Mouse (Mus musculus): ENCODE measurements around the gene Cwf19l1.
A peak's percentile ranks its signal among the peaks of the same experiment; 100 is the strongest.

The Cwf19l1 gene

DNA sequence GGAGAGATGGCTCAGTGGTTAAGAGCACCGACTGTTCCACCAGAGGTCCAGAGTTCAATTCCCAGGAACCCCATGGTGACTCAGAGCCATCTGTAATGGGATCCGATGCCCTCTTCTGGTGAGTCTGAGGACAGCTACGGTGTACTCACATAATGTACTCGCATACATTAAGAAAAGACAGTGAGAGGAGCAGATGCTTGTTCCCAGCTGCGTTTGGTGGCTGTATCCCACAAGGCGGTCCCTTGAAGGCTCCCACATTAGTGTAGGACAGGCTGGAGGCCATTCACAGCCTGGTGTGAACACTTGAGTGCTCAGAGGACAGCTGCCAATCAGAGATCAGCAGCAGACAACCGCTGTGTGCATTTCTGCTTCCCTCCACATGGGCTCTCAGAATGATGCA, 24.0 kb downstream of the Cwf19l1 start:
- peak; percentile 28 for DNase-seq (ENCODE audit: low spot score)

DNA sequence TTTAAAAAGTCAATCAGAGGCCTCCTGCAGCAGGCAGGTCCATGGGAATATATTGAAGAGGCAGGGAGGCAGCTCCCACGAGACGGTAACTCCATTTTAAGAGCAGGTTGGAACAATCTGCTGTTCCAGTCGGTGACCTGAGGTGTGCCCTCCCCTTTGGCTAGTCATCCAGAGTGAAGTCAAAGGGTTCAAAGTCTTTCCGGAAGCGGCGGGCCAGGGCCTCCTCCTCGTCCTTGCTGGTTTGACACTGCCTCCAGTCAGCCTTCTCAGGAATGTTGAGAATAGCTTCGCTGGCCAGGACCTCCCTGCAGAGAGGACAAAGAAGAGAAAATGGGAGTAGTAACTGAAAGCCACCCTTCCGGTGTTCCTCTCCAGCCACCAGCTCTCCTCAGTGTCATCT, 25.3 kb downstream of the Cwf19l1 start:
- DNase-seq (ENCODE audit: low spot score) = no peak

DNA sequence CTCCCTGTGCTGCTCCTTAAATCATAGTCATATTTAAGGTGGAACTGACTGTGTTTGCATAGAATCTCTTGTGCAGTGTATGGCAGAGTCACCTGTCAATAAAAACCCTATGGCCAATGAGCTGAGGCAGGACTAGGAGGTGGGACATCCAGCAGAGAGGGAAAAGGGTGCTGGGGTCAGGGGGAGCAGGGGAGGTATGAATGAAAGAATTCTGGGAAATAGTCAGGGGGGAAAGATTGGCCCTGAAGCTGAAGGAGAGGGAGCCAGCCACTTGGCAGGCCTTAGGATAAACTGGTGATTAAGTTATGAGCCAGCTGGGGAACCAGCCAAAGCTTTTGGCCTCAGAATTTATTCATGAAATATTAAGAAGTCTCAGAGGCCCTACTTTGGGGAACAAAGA, 26.7 kb downstream of the Cwf19l1 start:
- DNase-seq (ENCODE audit: low spot score) = peak; percentile 95

DNA sequence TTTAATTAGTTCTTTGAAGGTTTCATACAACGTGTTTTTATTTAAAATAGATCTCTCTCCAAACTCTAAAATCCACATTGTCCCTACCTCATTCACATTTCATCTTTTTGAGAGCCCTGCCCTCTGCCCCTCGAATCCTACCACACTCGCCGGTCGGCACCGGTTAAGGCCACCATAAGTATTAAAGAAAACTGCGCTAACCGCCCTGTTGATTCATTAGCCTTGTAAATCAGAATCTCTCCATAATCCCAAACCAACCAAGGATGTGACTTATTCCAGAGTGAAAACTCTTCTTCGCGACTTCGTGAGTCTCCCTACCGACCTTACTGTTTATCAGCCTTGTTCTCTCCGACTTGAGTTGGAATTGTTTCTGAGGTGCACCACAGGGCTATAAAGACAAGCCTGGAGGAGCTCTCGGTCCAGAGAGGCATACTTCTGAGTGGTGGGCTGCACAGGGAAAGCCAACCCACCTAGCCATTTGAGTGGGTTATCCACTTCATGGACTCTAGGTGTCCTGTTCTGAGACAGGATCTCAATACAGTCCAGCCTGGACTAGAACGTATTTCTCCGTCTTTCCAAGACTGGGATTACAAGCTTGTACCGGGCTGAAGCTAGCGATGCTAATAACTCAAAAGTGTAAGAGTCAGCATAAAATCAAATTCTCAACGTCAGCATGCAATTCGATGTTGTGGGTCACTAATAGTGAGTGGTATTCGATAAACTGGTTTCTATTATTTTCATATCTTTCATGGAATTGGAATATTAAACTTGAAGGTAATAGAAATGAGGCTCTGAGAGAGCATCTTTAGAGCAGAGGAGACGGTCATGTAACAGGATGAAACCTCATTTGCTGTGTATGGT, 27.8 kb downstream of the Cwf19l1 start:
- DNase-seq (ENCODE audit: low spot score) = no peak

DNA sequence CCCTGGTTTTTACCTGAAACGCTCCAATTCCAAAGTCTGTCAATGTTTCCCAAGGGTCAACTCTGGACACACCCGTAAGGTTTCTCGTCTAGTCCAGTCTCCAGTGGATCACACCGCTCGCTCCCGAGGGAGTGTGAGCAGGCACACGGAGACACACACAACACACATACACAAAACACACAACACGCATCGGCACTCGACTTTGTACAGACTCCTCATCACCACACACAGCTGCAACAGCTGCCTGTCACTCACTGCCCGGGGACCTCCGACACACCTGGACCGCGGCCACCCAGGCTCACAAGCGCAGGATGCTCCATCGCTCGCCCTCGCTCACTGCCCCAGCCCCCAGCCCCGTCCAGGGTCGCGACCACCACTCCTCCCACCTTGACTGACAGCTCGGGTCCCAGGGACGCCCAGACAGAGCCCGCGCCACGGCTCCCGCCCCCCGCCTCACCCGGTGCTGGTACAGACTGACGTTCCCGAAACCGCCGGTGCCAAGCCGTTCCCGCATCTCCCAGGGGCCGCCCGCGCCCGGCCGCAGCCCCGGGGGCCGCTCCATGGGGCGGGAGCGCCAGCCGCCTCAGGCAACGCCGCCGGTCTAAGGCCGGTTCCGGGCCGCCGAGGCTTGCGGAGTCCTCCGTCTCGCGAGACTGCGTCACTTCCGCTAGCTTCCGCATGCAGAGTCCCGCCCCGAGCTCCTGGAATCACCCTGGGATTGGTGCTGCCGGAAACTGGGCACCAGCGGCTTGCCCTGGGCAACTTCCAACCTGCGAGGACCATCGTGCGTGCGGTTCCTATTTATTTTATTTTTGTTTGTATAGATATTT, 28.6 kb downstream of the Cwf19l1 start, which contains the start of gene Chuk:
TSS of gene Chuk (minus strand) at position 650 of the 830 bp plus-strand sequence.
- peak; percentile 98 for DNase-seq (ENCODE audit: low spot score)

DNA sequence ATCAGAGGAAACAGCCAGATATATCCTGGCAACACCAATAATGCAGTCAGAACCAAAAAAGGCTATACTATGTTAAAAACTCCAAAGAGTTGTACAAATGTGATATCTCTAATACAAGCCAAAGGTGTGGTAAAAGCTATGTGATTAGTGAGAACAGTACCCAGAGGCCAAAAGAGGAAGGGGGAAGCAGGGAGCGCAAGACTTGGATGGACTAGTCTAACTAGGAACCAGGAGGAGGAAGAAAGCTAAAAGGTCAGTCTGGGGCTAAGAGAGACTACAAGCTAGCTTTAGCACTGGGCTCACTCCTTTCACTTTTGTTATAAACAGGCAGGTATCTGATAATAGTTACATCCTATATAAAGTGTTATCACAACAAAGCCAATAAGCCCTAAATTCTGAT, 31.3 kb downstream of the Cwf19l1 start:
- DNase-seq (ENCODE audit: low spot score) = no peak

DNA sequence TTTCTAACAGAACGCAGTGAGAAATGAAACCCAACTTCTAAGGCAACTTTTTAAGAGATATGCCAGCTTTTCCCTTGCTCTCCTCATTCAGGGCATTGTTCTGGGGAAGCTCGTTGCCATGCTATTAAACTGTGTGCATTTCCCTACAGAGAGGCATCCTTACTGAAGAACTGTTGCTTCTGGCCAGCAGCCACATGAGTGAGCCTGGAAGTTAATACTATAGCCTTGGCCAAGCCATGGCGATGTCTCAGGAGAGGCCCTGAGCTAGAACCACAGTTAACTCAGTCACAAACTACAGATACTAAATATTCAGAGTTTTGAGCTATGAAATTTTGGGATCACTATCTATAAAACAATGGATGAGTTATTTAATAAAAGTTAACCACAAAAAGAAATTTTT, 32.7 kb downstream of the Cwf19l1 start:
- DNase-seq (ENCODE audit: low spot score) = no peak

DNA sequence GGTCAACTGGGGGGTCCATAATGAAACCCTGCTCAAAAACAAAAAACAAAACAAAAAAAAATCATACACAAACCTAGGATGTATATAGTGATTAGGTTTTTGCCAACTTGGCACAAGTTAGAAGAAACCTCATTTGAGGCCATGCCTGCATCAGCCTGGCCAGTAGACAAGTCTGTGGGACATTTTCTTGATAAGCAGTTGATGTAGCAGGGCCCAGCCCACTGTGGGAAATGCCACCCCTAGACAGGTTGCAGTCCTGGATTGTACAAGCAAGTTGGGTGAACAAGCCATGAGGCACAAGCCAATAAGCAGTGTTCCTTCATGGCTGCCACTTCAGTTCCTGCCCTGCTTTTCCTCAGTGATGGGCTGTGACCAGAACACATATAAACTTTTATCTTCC, 34.8 kb downstream of the Cwf19l1 start:
- DNase-seq (ENCODE audit: low spot score) = no peak

DNA sequence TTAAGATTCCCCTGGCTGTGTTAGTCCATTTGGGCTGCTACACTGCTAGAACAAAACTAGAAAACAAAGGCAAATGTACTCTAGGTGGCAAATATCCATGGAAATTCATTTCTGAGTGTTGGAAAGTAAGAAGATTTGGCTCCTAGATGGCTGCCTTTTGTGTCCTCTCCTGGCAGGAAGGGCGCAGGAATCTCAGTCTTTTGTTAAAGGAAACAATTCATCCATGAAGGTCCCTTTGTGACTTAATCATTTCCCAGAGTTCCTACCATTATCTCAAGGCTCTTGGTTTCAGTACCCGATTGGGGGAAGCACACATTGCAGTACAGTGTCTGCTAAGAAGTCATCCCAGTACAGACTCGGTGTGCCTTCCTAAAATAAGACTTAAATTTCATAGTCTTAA, 49.4 kb downstream of the Cwf19l1 start:
- no peak for DNase-seq (ENCODE audit: low spot score)

DNA sequence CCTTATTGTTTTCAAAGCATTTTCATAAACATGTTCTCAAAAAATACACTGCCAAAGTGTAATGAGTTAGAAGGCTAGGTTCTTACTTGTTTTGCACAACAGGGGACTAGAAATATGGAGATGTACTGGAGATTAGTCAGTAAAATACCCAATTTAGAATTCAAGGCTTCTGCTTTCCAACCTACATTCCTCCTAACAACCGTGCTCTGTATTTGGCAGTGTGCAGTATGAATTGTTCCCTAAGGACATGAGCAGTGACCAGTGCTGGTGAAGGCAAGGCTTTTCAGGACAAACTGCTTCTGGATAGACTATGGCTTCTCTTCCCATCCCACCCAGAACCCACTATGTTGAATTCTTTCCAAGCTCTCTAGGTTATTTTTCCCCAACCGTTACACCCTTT, 54.8 kb downstream of the Cwf19l1 start:
- DNase-seq (ENCODE audit: low spot score) = no peak

DNA sequence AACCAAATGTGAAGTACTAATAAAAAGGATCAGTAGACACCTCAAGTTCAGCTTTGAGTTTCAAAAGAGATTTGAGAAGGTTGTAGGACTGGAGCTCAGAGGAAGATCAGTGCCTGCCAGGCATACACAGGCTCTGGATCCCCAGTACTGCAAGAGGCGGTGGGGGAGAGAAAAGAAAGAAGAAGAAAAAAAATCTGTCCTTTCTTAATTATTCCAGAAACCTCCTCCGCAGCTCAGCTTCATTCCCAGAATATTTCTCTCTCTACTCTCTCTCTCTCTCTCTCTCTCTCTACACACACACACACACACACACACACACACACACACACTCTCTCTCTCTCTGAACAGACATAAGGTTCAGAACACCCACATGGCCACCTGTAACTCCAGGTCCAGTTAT, 55.7 kb downstream of the Cwf19l1 start:
- DNase-seq (ENCODE audit: low spot score) = no peak

DNA sequence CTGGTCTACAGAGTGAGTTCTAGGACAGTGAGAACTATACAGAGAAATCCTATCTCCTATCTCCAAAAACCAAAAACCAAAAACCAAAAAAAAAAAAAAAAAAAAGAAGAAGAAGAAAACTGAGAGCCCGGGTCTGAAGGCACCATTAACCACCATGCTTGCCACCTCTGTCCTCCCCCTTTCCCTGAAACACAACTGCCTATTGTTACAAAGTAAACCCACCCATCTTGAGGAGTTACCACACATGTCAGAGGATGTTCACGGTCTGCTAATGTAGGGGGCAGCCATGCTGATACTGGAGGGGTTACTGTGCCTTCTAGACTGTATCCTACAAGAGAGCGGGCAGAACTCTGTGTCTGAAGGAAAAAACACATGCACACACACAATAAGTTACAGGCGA, 58.7 kb downstream of the Cwf19l1 start:
- no peak for DNase-seq (ENCODE audit: low spot score)

DNA sequence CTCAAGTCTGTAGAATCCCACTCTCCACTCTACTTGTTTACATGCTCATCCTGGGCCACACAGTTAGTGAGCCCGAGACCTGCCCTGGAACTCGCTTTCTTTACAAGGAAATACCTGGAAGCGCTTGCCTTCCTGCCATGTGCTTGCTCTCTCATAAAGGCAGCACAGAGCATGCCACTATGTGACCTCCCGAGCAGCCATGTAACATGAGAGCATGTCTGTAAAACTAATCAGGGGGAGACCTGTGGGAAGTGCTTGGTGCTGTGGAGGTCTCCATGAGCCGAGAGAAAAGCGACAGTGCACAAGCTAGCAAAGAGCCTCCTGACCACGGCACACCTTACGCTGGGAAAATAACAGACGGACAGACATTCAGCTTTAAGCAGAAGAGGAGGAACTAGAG, 59.2 kb downstream of the Cwf19l1 start:
- no peak for DNase-seq (ENCODE audit: low spot score)

DNA sequence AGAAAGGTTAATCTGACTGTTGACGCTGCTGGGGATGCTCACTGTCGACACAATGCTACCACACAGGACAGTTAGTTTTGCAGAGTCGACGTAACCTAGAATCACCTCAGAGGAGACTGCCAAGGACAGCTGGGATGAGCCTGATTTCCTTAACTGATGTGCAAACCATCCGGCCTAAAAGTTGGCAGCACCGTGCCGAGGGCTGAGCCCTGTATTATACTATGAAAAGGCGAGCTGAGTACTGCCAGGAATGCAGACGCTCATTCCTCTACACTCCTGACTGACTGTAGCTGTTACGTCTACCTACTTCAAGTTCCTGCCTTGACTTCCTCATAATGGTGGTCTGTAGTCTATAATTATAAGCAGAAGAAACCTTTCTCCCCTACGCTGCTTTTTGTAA, 60.7 kb downstream of the Cwf19l1 start:
- DNase-seq (ENCODE audit: low spot score) = no peak

DNA sequence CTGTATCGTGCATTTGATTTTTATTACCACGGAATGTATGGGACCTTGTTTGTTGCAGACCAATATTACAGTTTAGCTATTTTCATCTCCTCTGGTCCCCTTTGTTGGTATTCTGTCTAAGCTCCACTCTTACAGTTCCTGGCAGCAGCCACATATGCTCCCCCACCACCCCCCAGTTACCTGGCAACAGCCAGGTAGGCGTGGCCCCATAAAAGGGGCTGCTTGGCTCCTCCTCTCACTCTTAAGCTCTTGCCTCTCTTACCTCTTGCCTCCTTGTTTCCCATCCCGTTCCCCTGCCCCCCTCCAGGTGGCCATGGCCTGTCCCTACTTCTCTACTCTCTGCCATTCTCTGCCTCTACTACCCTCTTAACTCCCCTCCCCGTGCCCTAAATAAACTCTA, 64.5 kb downstream of the Cwf19l1 start:
- DNase-seq (ENCODE audit: low spot score) = no peak

DNA sequence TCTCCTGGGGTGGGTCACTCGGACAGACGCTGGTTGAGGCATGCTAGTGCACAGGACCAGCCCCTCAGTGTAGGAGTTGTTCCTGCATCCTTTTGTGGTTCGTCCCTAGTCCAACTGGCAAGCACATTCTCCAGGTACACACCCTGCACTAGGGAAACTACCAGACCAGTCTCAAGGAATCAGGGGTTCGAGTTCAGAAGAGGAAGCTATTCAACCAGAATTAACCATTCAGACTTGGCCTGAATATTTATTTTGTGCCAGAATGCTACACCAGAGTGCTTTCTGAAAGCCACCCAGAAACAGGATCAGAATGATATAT, 65.8 kb downstream of the Cwf19l1 start:
- no peak for DNase-seq (ENCODE audit: low spot score)

DNA sequence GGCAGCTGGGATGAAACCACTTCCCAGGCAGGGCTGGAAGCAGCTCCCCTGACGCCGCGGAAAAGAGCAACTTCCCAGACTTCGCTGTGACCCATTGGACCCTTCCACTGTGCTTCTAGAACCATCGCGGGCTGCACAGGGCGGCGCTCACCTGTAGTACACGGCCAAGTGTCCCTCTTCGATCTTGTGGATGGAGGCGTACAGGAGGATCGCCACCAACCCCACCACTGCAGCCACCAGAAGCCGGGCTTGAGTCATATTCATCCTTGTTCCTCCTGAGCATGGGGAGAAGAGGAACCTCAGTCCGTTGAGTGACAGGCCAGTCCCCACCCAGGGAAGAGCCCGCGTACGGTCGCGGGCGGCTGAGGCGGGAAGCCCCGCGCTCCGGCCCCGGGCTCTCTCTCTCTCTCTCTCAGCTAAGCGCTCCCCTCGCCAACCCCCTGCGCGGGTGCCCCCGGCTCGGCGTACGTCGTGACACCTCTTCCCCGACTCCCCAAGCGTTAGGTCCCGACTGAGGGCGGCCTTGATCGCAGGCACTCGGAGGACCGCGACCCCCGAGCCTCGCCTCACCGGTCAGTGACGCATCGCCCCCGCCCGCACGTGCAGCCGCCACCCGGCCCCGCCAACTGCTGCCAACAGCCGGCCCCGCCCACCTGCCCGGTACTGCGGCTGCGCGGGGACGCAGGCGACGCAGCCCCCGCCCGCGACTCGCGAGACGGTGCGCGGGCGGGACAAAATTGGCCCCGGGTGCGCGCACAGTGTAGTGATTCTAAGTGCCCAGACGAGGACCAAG, 66.4 kb downstream of the Cwf19l1 start, which contains the start of gene Erlin1:
TSS of gene Erlin1 (minus strand) at position 665 of the 793 bp plus-strand sequence.
- DNase-seq (ENCODE audit: low spot score) = peak; percentile 85

DNA sequence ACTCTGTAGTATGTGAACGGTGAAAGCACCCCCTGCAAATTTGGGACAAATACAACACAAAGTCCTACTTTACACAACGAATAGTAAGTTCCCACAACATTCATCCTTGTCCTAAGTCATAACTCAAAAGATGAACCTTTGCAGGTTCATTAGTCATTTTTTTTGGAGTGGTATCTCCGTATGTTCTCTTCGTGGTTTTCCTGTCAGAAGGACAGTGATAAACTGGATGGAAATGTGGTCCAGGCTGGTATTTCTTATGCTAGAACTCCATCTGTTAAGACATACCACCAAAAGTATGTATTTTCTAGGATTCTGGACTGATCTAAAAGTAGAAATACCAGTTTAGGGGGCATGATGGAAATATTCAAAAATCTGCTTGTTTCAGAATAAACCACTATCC, 67.4 kb downstream of the Cwf19l1 start:
- no peak for DNase-seq (ENCODE audit: low spot score)

DNA sequence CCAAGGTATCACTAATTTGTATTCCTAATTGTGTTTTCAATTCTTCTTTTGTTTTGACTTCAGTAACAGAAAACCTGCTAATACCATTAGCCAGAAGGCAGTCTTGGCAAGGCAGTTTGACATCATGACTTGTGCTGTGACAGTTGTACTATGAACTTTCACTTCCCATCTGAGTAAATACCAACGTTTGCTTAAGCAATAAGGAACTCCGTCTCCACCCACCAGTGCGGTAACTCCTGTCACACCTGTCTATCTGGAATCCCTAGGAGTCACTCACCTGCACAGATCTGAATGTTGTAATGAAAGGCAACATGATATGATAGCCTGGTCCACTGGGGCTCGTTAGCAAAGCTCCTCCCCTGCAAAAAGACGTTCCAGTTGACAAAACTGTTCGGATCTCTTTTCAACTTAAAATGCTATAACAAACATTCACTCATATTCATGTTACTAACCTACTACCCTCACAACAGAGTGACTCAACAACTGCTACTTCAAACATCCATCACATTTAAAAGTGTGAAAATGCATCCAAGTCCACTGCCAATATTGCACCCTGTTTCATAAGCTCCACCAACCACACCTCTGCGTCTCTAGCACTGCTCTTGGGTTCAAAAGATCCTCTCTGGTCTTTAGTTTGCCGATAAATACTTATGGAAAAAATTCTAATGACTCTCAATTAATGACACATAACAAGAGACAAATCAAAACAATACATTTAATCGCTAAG, 68.2 kb downstream of the Cwf19l1 start:
- peak; percentile 65 for DNase-seq (ENCODE audit: low spot score)

DNA sequence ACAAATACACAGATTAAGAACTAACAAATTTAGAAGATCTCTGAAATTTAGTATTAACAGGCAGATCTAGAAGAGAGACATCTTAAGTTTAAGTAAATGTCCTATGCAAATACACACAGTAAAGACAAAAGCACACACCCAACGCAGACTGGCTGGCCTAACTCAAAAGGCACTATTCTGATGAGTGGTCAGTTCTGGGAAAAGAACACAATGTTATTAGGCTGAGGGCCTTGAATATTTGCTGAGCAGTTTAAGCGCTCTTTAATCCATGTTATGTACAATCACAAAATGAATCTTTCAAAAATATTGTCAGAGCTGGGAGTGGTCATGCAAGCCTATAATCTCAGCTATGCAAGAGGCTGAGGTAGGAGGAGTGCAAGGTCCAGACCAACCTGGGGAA, 70.9 kb downstream of the Cwf19l1 start:
- DNase-seq (ENCODE audit: low spot score) = no peak

DNA sequence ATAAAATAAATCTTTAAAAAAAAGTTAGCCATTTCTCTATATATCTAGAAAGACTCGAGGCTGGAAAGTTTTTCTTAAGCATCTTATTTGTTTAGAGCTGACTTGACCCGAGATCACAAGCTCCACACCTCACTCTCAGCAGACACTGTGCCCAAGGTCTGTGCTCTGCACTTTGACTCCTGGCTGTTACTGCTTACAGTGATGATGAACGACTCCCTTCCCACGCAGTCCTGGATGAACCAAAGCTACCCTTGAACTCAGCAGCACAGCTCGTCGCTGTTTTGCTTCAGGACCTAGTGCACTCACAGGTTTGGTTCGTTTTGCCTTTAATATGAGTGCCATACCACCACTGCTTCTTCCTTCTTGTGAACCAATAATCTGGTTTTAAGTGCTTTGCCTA, 71.9 kb downstream of the Cwf19l1 start:
- DNase-seq (ENCODE audit: low spot score) = no peak

DNA sequence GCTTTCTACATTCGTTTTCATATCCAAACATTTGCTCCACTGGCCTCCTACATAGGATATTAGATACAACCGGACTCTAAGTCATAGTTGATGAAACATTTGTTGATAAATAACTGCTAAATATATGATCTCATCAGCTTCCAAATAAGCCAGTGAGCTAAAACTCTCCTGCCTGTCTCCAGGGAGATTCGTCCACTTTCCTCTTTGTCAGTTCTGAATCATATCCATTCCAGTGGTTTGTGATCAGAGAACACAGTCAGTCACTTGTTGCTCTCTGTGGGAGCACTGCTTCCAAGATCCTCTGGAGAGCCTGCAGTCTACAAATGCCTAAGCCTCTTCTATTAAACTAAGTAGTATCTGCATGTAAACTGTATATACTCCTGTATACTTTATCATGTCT, 75.5 kb downstream of the Cwf19l1 start:
- no peak for DNase-seq (ENCODE audit: low spot score)

Measured in adipocyte (in vitro differentiated cells).